Mouse (Mus musculus) myocyte (in vitro differentiated cells): ENCODE results near the gene Nexn. TPM values are rescaled to one million over a fixed set of nuclear protein-coding genes. Genes with fewer than 3 reads are reported as not detected.
"Not testable (repeated sequence)": the region's sequence is repeated elsewhere in the genome, so short reads cannot be mapped to it uniquely, and the experiment has no call there.

Source experiments
- H3K27me3 ChIP-seq: one replicate; pipeline ENCODE4 v1.6.1; 2011; ENCODE audit not compliant: control insufficient read depth, insufficient read depth, insufficient read length
- H3K36me3 ChIP-seq: one replicate; pipeline ENCODE4 v1.6.1; 2011; ENCODE audit not compliant: control insufficient read depth, insufficient read depth
- H3K4me2 ChIP-seq: one replicate; pipeline ENCODE4 v1.6.1; 2011; ENCODE audit warnings: low read depth, control low read depth
- H3K4me3 ChIP-seq: one replicate; pipeline ENCODE4 v1.5.1; 2011; ENCODE audit warnings: mild to moderate bottlenecking, control low read depth, moderate library complexity
- H3K79me2 ChIP-seq: one replicate; pipeline ENCODE4 v1.6.1; 2011; ENCODE audit not compliant: control insufficient read depth, insufficient read depth
- H3ac ChIP-seq: one replicate; pipeline ENCODE4 v1.6.1; 2011; ENCODE audit not compliant: control insufficient read depth, insufficient read length
- CEBPB ChIP-seq: IDR thresholded peaks from 2 replicates; pipeline ENCODE4 v1.6.1; 2011; ENCODE audit warnings: mild to moderate bottlenecking, moderate library complexity; ENCODE audit not compliant: poor library complexity, insufficient read depth, severe bottlenecking
- E2F4 ChIP-seq: IDR thresholded peaks from one replicate; pipeline ENCODE4 v1.6.1; 2011; ENCODE audit warnings: mild to moderate bottlenecking, control low read depth, moderate library complexity; ENCODE audit not compliant: insufficient read depth
- MAX ChIP-seq: IDR thresholded peaks from one replicate; pipeline ENCODE4 v1.6.1; 2011; ENCODE audit warnings: low read depth, mild to moderate bottlenecking, control low read depth
- MYOD1 ChIP-seq, 3 experiments: IDR thresholded peaks; one replicate each; pipeline ENCODE4 v1.6.1; 2011; ENCODE audit warnings: control low read depth in 2 of 3, low read depth in 2 of 3, mild to moderate bottlenecking in 2 of 3, moderate library complexity in 1 of 3; ENCODE audit not compliant: insufficient read length in 2 of 3, control insufficient read depth in 1 of 3
- MYOG ChIP-seq, 3 experiments: IDR thresholded peaks; one replicate each; pipeline ENCODE4 v1.6.1; 2011; ENCODE audit warnings: control low read depth in 2 of 3, low read depth in 2 of 3, mild to moderate bottlenecking in 2 of 3; ENCODE audit not compliant: insufficient read length in 2 of 3, control insufficient read depth in 1 of 3, insufficient read depth in 1 of 3
- POLR2A ChIP-seq: IDR thresholded peaks from one replicate; pipeline ENCODE4 v1.6.1; 2011; ENCODE audit warnings: low read depth, mild to moderate bottlenecking, control low read depth, moderate library complexity; ENCODE audit not compliant: insufficient read length
- POLR2AphosphoS2 ChIP-seq: IDR thresholded peaks from one replicate; pipeline ENCODE4 v1.6.1; 2011; ENCODE audit warnings: low read depth, control low read depth; ENCODE audit not compliant: insufficient read length
- REST ChIP-seq: IDR thresholded peaks from one replicate; pipeline ENCODE4 v1.6.1; 2011; ENCODE audit warnings: mild to moderate bottlenecking, control low read depth, moderate library complexity; ENCODE audit not compliant: insufficient read depth, insufficient read length
- SRF ChIP-seq: IDR thresholded peaks from one replicate; pipeline ENCODE4 v1.6.1; 2011; ENCODE audit warnings: low read depth; ENCODE audit not compliant: control insufficient read depth, insufficient read length
- TCF12 ChIP-seq: IDR thresholded peaks from one replicate; pipeline ENCODE4 v1.6.1; 2011; ENCODE audit warnings: mild to moderate bottlenecking, control low read depth; ENCODE audit not compliant: poor library complexity, insufficient read depth, severe bottlenecking
- TCF3 ChIP-seq: IDR thresholded peaks from one replicate; pipeline ENCODE4 v1.6.1; 2011; ENCODE audit warnings: low read depth, control low read depth; ENCODE audit not compliant: insufficient read length
- USF1 ChIP-seq: IDR thresholded peaks from one replicate; pipeline ENCODE4 v1.6.1; 2011; ENCODE audit warnings: low read depth, mild to moderate bottlenecking, control low read depth, moderate library complexity
- polyA plus RNA-seq: library from polyadenylated mRNA; unstranded; fragments of >200 nt; fragmentation: generic; extraction: Trizol; gene quantifications from one replicate; pipeline ENCODE4 v1.2.1, GENCODE M21; 2012; ENCODE audit warnings: missing spikeins

Nexn gene
- polyA plus RNA-seq, 1 experiment = 24.9 TPM

DNA sequence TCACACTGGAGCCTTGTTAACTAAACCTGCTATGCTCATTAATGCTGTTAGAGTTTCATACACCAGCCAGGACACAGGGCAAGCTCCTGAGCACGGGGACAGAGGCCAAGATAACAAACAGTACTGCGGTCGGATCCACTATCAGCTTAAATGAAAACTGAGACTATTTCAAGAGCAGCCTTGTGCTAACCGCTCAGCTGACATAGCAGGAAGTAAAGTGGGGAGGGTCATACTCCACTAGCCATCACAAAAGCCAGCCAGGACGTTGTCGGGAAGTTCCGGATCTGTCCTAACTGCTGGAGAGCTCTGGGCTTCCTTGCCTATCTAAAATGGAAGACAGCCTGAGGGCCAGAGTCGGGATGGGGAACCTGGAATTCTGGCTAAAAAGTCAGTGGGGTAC is 4.2 kb downstream of the Nexn start:
- Histone ChIP-seq H3K27me3 (no peaks in the 10 kb centered on the region), H3ac (no peak overlapping the region), H3K79me2 (peaks cover 54% of the 10 kb centered on the region), H3K4me2 (peak overlapping the region; percentile 93), H3K36me3 (no peaks in the 10 kb centered on the region), H3K4me3 (no peak overlapping the region)
- TF ChIP-seq REST (no peak), E2F4 (no peak), TCF12 (no peak), POLR2A (no peak), MAX (no peak), MYOG (IDR thresholded peaks at IDR 0.05; ENCODE audit: control insufficient read depth in 1 of 3, insufficient read depth in 1 of 3, insufficient read length in 2 of 3, low read depth in 2 of 3) (no peak), MYOD1 (IDR thresholded peaks at IDR 0.05; ENCODE audit: control insufficient read depth in 1 of 3, insufficient read length in 2 of 3, low read depth in 2 of 3) (no peak), SRF (no peak), USF1 (no peak), POLR2AphosphoS2 (no peak), CEBPB (no peak), TCF3 (no peak)

DNA sequence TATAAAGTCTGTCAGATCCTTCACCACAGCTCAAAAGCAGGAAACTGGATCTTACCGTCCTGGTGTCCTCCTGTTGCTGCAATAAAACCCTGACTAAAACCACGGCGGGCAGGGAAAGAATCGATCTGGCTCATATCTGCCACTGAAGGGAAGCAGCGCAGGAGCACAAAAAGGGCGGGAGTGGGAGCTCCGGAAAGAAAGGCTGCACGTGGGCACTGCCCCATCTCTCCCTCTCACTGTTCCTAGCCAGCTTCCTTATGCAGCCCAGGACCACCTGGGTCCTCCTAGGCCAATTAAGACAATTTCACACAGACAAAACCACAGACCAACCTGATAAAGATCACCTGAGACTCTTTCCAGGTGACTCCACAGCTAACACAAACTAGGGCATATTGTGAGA is 4.7 kb downstream of the Nexn start:
- Histone ChIP-seq H3K79me2 (peaks cover 58% of the 10 kb centered on the region), H3K36me3 (no peaks in the 10 kb centered on the region), H3K4me2 (peak overlapping the region; percentile 93), H3K27me3 (no peaks in the 10 kb centered on the region), H3ac (no peak overlapping the region), H3K4me3 (no peak overlapping the region)
- TF ChIP-seq POLR2AphosphoS2 (no peak), MYOG (IDR thresholded peaks at IDR 0.05; ENCODE audit: control insufficient read depth in 1 of 3, insufficient read depth in 1 of 3, insufficient read length in 2 of 3, low read depth in 2 of 3) (no peak), REST (no peak), CEBPB (no peak), MAX (no peak), TCF12 (no peak), MYOD1 (IDR thresholded peaks at IDR 0.05; ENCODE audit: control insufficient read depth in 1 of 3, insufficient read length in 2 of 3, low read depth in 2 of 3) (no peak), E2F4 (no peak), SRF (no peak), POLR2A (no peak), TCF3 (no peak), USF1 (no peak)

DNA sequence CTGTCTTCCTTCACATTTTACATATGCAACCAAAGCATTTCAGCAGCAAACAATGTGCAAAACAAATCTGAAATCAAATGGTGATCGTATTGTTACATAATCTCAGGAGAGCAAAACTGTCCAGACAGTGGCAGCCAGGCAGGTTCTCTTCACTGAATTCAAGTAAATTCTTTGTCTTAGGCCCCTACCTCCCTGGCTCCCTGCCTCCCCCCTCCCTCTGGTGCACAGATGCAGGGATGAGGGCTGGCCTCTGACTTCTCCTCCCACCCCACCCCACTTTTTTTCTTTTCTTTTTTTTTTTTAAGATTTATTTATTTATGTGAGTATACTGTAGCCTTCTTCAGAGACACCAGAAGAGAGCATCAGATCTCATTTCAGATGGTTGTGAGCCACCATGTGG is 5.8 kb downstream of the Nexn start:
- H3K27me3 ChIP-seq = no peaks in the 10 kb centered on the region
- H3K4me3 ChIP-seq = no peak overlapping the region
- H3K36me3 ChIP-seq = peaks cover under 1% of the 10 kb centered on the region
- TF ChIP-seq E2F4 = no peak
- no peak for TF ChIP-seq REST
- no peak for TF ChIP-seq USF1
- TF ChIP-seq MYOD1 (IDR thresholded peaks at IDR 0.05; ENCODE audit: control insufficient read depth in 1 of 3, insufficient read length in 2 of 3, low read depth in 2 of 3) = no peak
- TF ChIP-seq MAX = no peak
- TF ChIP-seq TCF3 = no peak
- no peak for TF ChIP-seq TCF12
- TF ChIP-seq SRF = no peak
- no peak for TF ChIP-seq MYOG (IDR thresholded peaks at IDR 0.05; ENCODE audit: control insufficient read depth in 1 of 3, insufficient read depth in 1 of 3, insufficient read length in 2 of 3, low read depth in 2 of 3)
- TF ChIP-seq POLR2AphosphoS2 = no peak
- no peak for TF ChIP-seq CEBPB
- TF ChIP-seq POLR2A = no peak
- no peak overlapping the region for H3ac ChIP-seq
- H3K4me2 ChIP-seq = no peak overlapping the region
- H3K79me2 ChIP-seq = peaks cover 65% of the 10 kb centered on the region

DNA sequence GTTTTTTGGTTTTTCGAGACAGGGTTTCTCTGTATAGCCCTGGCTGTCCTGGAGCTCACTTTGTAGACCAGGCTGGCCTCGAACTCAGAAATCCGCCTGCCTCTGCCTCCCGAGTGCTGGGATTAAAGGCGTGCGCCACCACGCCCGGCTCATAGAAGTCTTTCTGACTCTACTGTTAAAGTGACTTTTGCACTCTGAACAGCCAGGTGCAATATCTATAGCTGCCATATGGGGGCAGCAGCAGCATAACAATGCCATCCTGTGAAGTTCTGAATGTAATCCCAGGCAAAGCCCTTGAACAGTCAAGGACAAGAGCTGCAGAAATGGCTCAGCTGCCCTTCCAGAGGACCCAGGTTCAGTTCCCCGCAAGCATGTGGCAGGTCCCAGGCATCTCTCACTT is 6.7 kb downstream of the Nexn start:
- H3K27me3 ChIP-seq, H3K4me2 ChIP-seq, H3K36me3 ChIP-seq, H3ac ChIP-seq, H3K4me3 ChIP-seq: not testable (repeated sequence)
- H3K79me2 ChIP-seq = peaks cover 56% of the 10 kb centered on the region

DNA sequence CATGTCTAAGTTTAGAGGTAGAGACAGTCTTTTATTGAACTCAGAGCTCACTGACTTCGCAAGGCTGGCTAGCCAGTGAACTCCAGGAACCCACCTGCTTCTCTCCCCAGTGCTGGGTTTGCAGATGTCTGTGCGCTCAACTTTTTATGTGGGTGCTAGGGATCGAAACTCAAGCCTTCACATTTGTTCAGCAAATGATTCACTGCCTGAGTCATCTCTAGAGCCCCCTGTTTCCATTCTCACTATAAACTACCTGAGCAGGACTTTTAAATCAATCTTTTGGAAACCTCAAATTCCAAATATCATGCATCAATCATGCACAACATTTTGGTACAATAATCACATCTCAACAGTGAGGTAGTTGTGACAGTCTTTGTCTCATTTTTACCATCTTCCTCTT is 8.6 kb downstream of the Nexn start:
- H3K27me3 ChIP-seq = no peaks in the 10 kb centered on the region
- H3K4me3 ChIP-seq = no peak overlapping the region
- TF ChIP-seq MYOD1 (IDR thresholded peaks at IDR 0.05; ENCODE audit: control insufficient read depth in 1 of 3, insufficient read length in 2 of 3, low read depth in 2 of 3) (peak in 1 of 3 experiments; percentile 19), MYOG (IDR thresholded peaks at IDR 0.05; ENCODE audit: control insufficient read depth in 1 of 3, insufficient read depth in 1 of 3, insufficient read length in 2 of 3, low read depth in 2 of 3) (peak in 1 of 3 experiments; percentile 26), REST (no peak), MAX (no peak), SRF (no peak), E2F4 (no peak)
- peaks cover 14% of the 10 kb centered on the region for H3K36me3 ChIP-seq
- H3K4me2 ChIP-seq = no peak overlapping the region
- peaks cover 37% of the 10 kb centered on the region for H3K79me2 ChIP-seq
- no peak overlapping the region for H3ac ChIP-seq
